Mouse (Mus musculus): ENCODE data around the gene Stk25.

GRCm38 (mm10) chr1:93635091-93635579 is 23.3 kb downstream of the Stk25 start:
- TF ChIP-seq POLR2A (IDR thresholded peaks at IDR 0.05; ENCODE audit: insufficient read depth, low read depth, low read length) (no peak), CTCF (IDR thresholded peaks at IDR 0.05) (no peak), EP300 (IDR thresholded peaks at IDR 0.05; ENCODE audit: insufficient read depth, low read depth, low read length) (no peak)
